Mouse (Mus musculus): ENCODE data around the gene Mid1. TPM values are rescaled to one million over a fixed set of nuclear protein-coding genes. Genes with fewer than 3 reads are reported as not detected.
A peak's percentile ranks its signal among the peaks of the same experiment; 100 is the strongest.
"Not testable (repeated sequence)": the region's sequence is repeated elsewhere in the genome, so short reads cannot be mapped to it uniquely, and the experiment has no call there.

The Mid1 gene
- polyA plus RNA-seq, 1 experiment from 2014 or later, result 7.3 TPM

DNA sequence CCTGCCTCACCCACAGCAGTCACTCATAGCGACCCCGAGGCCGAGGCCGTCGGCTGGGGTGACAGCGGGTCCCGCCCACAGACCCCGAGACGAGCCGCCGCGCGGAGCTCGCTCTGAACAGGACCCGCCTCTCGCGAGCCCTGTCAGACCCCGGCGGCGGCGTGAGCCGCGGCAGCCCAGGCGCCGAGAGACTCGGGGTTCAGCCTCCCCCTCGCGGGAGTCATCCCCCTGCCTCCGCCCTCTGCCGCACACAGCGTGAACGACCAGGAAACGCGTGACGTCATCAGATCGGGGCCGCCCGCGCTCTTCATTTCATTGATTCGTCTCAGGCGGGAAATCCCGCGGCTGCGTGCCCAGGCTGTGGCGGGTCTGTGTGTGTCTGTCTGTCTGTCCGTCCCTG is 311.9 kb downstream of the Mid1 start:
- not testable (repeated sequence) for H3K27me3 ChIP-seq; H3K4me1 ChIP-seq (replicated peaks); H3K4me2 ChIP-seq; H3K9ac ChIP-seq (replicated peaks); H3K36me3 ChIP-seq; H3K4me3 ChIP-seq (replicated peaks); H3K27ac ChIP-seq; H3K9me3 ChIP-seq; ATAC-seq (ENCODE audit: insufficient number of reproducible peaks, insufficient read depth, low FRiP score, low TSS enrichment, low read depth)
- no CpG with 5 or more reads among the region's 46 CpGs for WGBS

- not testable (repeated sequence) for H3K27ac ChIP-seq; H3K36me3 ChIP-seq; H3K27me3 ChIP-seq; H3K9ac ChIP-seq (replicated peaks); H3K4me3 ChIP-seq (replicated peaks); ATAC-seq (ENCODE audit: insufficient number of reproducible peaks, insufficient read depth, low FRiP score, low TSS enrichment, low read depth); H3K4me1 ChIP-seq (replicated peaks); H3K9me3 ChIP-seq
- peak overlapping the region; percentile 49; the same call in 1 of the 2 replicates for H3K4me2 ChIP-seq
- no CpG with 5 or more reads among the region's 40 CpGs for WGBS
Observed at GRCm38 (mm10) chrX:169997456-169997853, 312.5 kb downstream of the Mid1 start.

GRCm38 (mm10) chrX:169997854-169998456 is 313.0 kb downstream of the Mid1 start:
- ATAC-seq (ENCODE audit: insufficient number of reproducible peaks, insufficient read depth, low FRiP score, low TSS enrichment, low read depth), result peak; percentile 74
- H3K9ac ChIP-seq (replicated peaks); H3K27me3 ChIP-seq; H3K36me3 ChIP-seq; H3K27ac ChIP-seq; H3K9me3 ChIP-seq; H3K4me3 ChIP-seq (replicated peaks); H3K4me1 ChIP-seq (replicated peaks): not testable (repeated sequence)
- peak overlapping the region; percentile 49; the same call in 1 of the 2 replicates for H3K4me2 ChIP-seq
- no CpG with 5 or more reads among the region's 37 CpGs for WGBS

DNA sequence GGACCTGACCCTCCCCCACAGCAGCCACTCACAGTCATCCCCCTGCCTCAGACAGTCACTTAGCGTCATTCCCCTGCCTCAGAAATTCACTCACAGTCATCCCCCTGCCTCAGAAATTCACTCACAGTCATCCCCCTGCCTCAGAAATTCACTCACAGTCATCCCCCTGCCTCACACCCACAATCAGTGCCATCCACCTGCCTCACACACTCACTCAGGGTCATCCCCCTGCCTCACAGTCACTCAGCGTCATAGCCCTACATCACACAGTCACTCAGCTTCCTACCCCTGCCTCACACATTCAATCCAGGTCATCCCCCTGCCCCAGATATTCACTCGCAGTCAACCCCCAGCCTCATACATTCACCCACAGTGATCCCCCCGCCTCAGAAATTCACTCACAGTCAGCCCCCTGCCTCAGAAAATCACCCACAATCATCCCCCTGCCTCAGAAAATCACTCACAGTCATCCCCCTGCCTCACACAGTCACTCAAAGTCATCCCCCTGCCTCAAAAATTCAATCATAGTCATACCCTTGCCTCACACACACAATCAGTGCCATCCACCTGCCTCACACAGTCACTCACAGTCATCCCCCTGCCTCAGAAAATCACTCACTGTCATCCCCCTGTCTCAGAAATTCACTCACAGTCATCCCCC is 313.7 kb downstream of the Mid1 start:
- not testable (repeated sequence) for H3K9me3 ChIP-seq; H3K27ac ChIP-seq; ATAC-seq (ENCODE audit: insufficient number of reproducible peaks, insufficient read depth, low FRiP score, low TSS enrichment, low read depth); H3K27me3 ChIP-seq; H3K9ac ChIP-seq (replicated peaks); H3K36me3 ChIP-seq; H3K4me2 ChIP-seq; H3K4me1 ChIP-seq (replicated peaks); H3K4me3 ChIP-seq (replicated peaks)
- WGBS, result 17% methylated on average over 2 of the region's 4 CpGs

DNA sequence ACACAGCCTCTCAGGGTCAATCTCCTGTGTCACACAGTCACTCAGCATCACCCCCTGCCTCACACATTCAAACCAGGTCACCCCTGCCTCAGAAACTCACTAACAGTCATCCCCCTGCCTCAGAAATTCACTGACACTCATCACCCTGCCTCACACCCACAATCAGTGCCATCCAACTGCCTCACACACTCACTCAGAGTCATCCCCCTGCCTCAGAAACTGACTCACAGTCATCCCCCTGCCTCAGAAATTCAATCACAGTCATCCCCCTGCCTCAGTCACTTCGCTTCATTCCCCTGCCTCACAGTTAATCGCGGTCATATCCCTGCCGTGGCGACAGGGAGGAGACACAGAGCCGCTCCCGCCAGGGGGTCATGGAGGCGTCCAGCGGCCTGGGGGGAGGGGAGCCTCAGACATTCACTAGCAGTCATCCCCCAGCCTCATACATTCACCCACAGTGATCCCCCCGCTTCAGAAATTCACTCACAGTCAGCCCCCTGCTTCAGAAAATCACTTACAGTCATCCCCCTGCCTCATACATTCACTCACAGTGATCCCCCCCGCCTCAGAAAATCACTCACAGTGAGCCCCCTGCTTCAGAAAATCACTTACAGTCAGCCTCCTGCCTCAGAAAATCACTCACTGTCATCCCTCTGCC is 314.4 kb downstream of the Mid1 start:
- not testable (repeated sequence) for ATAC-seq (ENCODE audit: insufficient number of reproducible peaks, insufficient read depth, low FRiP score, low TSS enrichment, low read depth); H3K4me2 ChIP-seq
- peaks cover 13% of the 10 kb centered on the region for H3K9me3 ChIP-seq

DNA sequence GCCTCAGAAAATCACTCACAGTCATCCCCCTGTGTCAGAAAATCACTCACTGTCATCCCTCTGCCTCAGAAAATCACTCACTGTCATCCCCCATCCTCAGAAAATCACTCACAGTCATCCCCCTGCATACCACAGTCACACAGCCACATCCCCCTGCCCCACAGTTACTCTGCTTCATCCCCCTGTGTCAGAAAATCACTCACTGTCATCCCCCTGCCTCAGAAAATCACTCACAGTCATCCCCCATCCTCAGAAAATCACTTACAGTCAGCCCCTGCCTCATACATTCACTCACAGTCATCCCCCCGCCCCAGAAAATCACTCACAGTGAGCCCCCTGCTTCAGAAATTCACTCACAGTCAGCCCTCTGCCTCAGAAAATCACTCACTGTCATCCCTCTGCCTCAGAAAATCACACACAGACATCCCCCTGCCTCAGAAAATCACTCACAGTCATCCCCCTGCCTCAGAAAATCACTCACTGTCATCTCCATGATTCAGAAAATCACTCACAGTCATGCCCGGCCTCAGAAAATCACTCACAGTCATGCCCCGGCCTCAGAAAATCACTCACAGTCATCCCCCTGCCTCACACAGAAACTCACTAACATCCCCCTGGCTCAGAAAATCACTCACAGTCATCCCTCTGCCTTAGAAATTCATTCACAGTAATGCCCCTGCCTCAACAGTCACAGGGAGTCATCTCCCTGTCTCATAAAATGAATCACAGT is 315.1 kb downstream of the Mid1 start:
- H3K27me3 ChIP-seq; H3K9ac ChIP-seq (replicated peaks): not testable (repeated sequence)
- 0% methylated on average over 2 of the region's 3 CpGs for WGBS

More for the DNA sequence above, 314.4 kb downstream of the Mid1 start:
- not testable (repeated sequence) for H3K4me3 ChIP-seq (replicated peaks); H3K27ac ChIP-seq; H3K9ac ChIP-seq (replicated peaks); H3K4me1 ChIP-seq (replicated peaks); H3K36me3 ChIP-seq; H3K27me3 ChIP-seq
- 39% methylated on average over 6 of the region's 11 CpGs for WGBS

GRCm38 (mm10) chrX:170000642-170001387 is 315.8 kb downstream of the Mid1 start:
- H3K36me3 ChIP-seq; H3K9ac ChIP-seq (replicated peaks); H3K4me3 ChIP-seq (replicated peaks); H3K27me3 ChIP-seq; ATAC-seq (ENCODE audit: insufficient number of reproducible peaks, insufficient read depth, low FRiP score, low TSS enrichment, low read depth); H3K4me1 ChIP-seq (replicated peaks); H3K27ac ChIP-seq; H3K4me2 ChIP-seq: not testable (repeated sequence)
- peaks cover 14% of the 10 kb centered on the region for H3K9me3 ChIP-seq
- WGBS, result 39% methylated on average over 6 of the region's 6 CpGs

More for the DNA sequence above, 315.1 kb downstream of the Mid1 start:
- not testable (repeated sequence) for ATAC-seq (ENCODE audit: insufficient number of reproducible peaks, insufficient read depth, low FRiP score, low TSS enrichment, low read depth); H3K4me3 ChIP-seq (replicated peaks); H3K27ac ChIP-seq; H3K4me2 ChIP-seq; H3K4me1 ChIP-seq (replicated peaks); H3K36me3 ChIP-seq
- H3K9me3 ChIP-seq, result peaks cover 14% of the 10 kb centered on the region

DNA sequence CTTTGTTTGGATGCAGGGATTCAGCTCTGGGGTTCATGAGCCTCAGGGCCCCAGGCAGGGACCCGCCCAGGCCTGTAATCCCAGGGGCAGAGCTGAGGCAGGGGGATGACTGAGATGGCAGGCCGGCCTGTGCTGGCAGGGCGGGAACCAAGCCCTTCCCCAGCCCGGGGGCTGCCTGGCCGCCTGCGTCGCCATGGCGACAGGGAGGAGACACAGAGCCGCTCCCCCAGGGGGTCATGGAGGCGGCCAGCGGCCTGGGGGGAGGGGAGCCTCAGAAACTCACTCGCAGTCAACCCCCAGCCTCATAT is 316.3 kb downstream of the Mid1 start:
- not testable (repeated sequence) for H3K4me2 ChIP-seq; H3K4me1 ChIP-seq (replicated peaks); H3K4me3 ChIP-seq (replicated peaks); H3K27me3 ChIP-seq; ATAC-seq (ENCODE audit: insufficient number of reproducible peaks, insufficient read depth, low FRiP score, low TSS enrichment, low read depth); H3K36me3 ChIP-seq; H3K27ac ChIP-seq; H3K9ac ChIP-seq (replicated peaks)
- H3K9me3 ChIP-seq, result peaks cover 14% of the 10 kb centered on the region
- WGBS, result 53% methylated on average over 5 of the region's 12 CpGs

- not testable (repeated sequence) for H3K27ac ChIP-seq; H3K27me3 ChIP-seq; H3K4me3 ChIP-seq (replicated peaks); H3K4me2 ChIP-seq; H3K9ac ChIP-seq (replicated peaks); ATAC-seq (ENCODE audit: insufficient number of reproducible peaks, insufficient read depth, low FRiP score, low TSS enrichment, low read depth); H3K36me3 ChIP-seq; H3K4me1 ChIP-seq (replicated peaks)
- 52% methylated on average over 12 of the region's 18 CpGs for WGBS
- H3K9me3 ChIP-seq, result peaks cover 24% of the 10 kb centered on the region
Observed at GRCm38 (mm10) chrX:170002510-170003197, 317.7 kb downstream of the Mid1 start.

DNA sequence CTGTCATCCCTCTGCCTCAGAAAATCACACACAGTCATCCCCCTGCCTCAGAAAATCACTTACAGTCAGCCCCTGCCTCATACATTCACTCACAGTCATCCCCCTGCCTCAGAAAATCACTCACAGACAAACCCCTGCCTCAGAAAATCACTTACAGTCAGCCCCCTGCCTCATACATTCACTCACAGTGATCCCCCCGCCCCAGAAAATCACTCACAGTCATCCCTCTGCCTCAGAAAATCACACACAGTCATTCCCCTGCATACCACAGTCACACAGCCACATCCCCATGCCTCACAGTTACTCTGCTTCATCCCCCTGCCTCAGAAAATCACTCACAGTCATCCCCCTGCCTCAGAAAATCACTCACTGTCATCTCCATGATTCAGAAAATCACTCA is 318.5 kb downstream of the Mid1 start:
- H3K4me3 ChIP-seq (replicated peaks); ATAC-seq (ENCODE audit: insufficient number of reproducible peaks, insufficient read depth, low FRiP score, low TSS enrichment, low read depth); H3K4me2 ChIP-seq; H3K27me3 ChIP-seq; H3K36me3 ChIP-seq; H3K4me1 ChIP-seq (replicated peaks); H3K9ac ChIP-seq (replicated peaks); H3K27ac ChIP-seq: not testable (repeated sequence)
- H3K9me3 ChIP-seq, result peaks cover 33% of the 10 kb centered on the region
- WGBS, result 38% methylated on average over 1 of the region's 1 CpGs
